Mouse (Mus musculus): ENCODE data around the gene Tsks. TPM values are rescaled to one million over a fixed set of nuclear protein-coding genes. Genes with fewer than 3 reads are reported as not detected.

Tsks gene
- polyA plus RNA-seq, 1 experiment from 2014 or later = not detected

- H3K36me3 ChIP-seq (ENCODE audit: control insufficient read depth, insufficient read depth, low read length) = peaks cover 69% of the 10 kb centered on the region
- no peaks in the 10 kb centered on the region for H3K27me3 ChIP-seq (replicated peaks; ENCODE audit: control insufficient read depth, insufficient read depth, low read length)
- H3K27ac ChIP-seq (ENCODE audit: low read depth, low read length) = no peak overlapping the region
- H3K9ac ChIP-seq (ENCODE audit: low read length) = no peak overlapping the region
- ATAC-seq = no peak
- no peak overlapping the region for H3K4me3 ChIP-seq (ENCODE audit: low read depth, low read length)
- H3K4me2 ChIP-seq (ENCODE audit: low read length) = no peak overlapping the region
- peaks cover 13% of the 10 kb centered on the region for H3K4me1 ChIP-seq (ENCODE audit: control insufficient read depth, insufficient read depth, low read length)
- DNase-seq (ENCODE audit: low spot score) = no peak
- 94% methylated on average over 8 of the region's 8 CpGs for WGBS
- no peaks in the 10 kb centered on the region for H3K9me3 ChIP-seq (replicated peaks; ENCODE audit: control insufficient read depth, low read length)
These were observed 38.5 kb downstream of the Tsks start for GRCm38 (mm10) chr7:44981539-44981938.

- WGBS = 34% methylated on average over 6 of the region's 6 CpGs
- peak; percentile 77 for DNase-seq (ENCODE audit: low spot score)
- H3K27ac ChIP-seq (ENCODE audit: low read depth, low read length) = no peak overlapping the region
- no peaks in the 10 kb centered on the region for H3K27me3 ChIP-seq (replicated peaks; ENCODE audit: control insufficient read depth, insufficient read depth, low read length)
- ATAC-seq = no peak
- no peak overlapping the region for H3K4me2 ChIP-seq (ENCODE audit: low read length)
- no peaks in the 10 kb centered on the region for H3K9me3 ChIP-seq (replicated peaks; ENCODE audit: control insufficient read depth, low read length)
- H3K4me3 ChIP-seq (ENCODE audit: low read depth, low read length) = no peak overlapping the region
- peaks cover 53% of the 10 kb centered on the region for H3K36me3 ChIP-seq (ENCODE audit: control insufficient read depth, insufficient read depth, low read length)
- no peak overlapping the region for H3K9ac ChIP-seq (ENCODE audit: low read length)
- peaks cover 18% of the 10 kb centered on the region for H3K4me1 ChIP-seq (ENCODE audit: control insufficient read depth, insufficient read depth, low read length)
These were observed 40.1 kb downstream of the Tsks start for GRCm38 (mm10) chr7:44983085-44983484.

- H3K4me1 ChIP-seq (ENCODE audit: control insufficient read depth, insufficient read depth, low read length) = peaks cover 26% of the 10 kb centered on the region
- peak overlapping the region; percentile 82 for H3K4me3 ChIP-seq (ENCODE audit: low read depth, low read length)
- no peaks in the 10 kb centered on the region for H3K9me3 ChIP-seq (replicated peaks; ENCODE audit: control insufficient read depth, low read length)
- H3K36me3 ChIP-seq (ENCODE audit: control insufficient read depth, insufficient read depth, low read length) = peaks cover 44% of the 10 kb centered on the region
- H3K9ac ChIP-seq (ENCODE audit: low read length) = peak overlapping the region; percentile 91; the same call in 1 of the 2 replicates
- no peak for ATAC-seq
- no peak overlapping the region for H3K27ac ChIP-seq (ENCODE audit: low read depth, low read length)
- 79% methylated on average over 6 of the region's 7 CpGs for WGBS
- no peak for DNase-seq (ENCODE audit: low spot score)
- H3K4me2 ChIP-seq (ENCODE audit: low read length) = peak overlapping the region; percentile 68
- no peaks in the 10 kb centered on the region for H3K27me3 ChIP-seq (replicated peaks; ENCODE audit: control insufficient read depth, insufficient read depth, low read length)
These were observed 41.2 kb downstream of the Tsks start for GRCm38 (mm10) chr7:44983944-44984832.

- ATAC-seq (no peak), DNase-seq (ENCODE audit: low spot score) (no peak)
- H3K36me3 ChIP-seq (ENCODE audit: control insufficient read depth, insufficient read depth, low read length) = peaks cover 40% of the 10 kb centered on the region
- H3K4me1 ChIP-seq (ENCODE audit: control insufficient read depth, insufficient read depth, low read length) = peaks cover 26% of the 10 kb centered on the region
- peak overlapping the region; percentile 39; the same call in 1 of the 2 replicates for H3K27ac ChIP-seq (ENCODE audit: low read depth, low read length)
- H3K9me3 ChIP-seq (replicated peaks; ENCODE audit: control insufficient read depth, low read length) = no peaks in the 10 kb centered on the region
- peak overlapping the region; percentile 91; the same call in 1 of the 2 replicates for H3K9ac ChIP-seq (ENCODE audit: low read length)
- WGBS = 46% methylated on average over 3 of the region's 3 CpGs
- H3K4me3 ChIP-seq (ENCODE audit: low read depth, low read length) = peak overlapping the region; percentile 82
- H3K4me2 ChIP-seq (ENCODE audit: low read length) = peak overlapping the region; percentile 68
- H3K27me3 ChIP-seq (replicated peaks; ENCODE audit: control insufficient read depth, insufficient read depth, low read length) = no peaks in the 10 kb centered on the region
These were observed 41.8 kb downstream of the Tsks start for GRCm38 (mm10) chr7:44984833-44985164.

GRCm38 (mm10) chr7:44985595-44986191 lies 42.7 kb downstream of the Tsks start:
- ATAC-seq (peak; percentile 1), DNase-seq (ENCODE audit: low spot score) (peak; percentile 69)
- H3K9ac ChIP-seq (ENCODE audit: low read length) = peak overlapping the region; percentile 91
- peak overlapping the region; percentile 68 for H3K4me2 ChIP-seq (ENCODE audit: low read length)
- H3K4me3 ChIP-seq (ENCODE audit: low read depth, low read length) = peak overlapping the region; percentile 82
- peaks cover 37% of the 10 kb centered on the region for H3K36me3 ChIP-seq (ENCODE audit: control insufficient read depth, insufficient read depth, low read length)
- no peaks in the 10 kb centered on the region for H3K9me3 ChIP-seq (replicated peaks; ENCODE audit: control insufficient read depth, low read length)
- no peaks in the 10 kb centered on the region for H3K27me3 ChIP-seq (replicated peaks; ENCODE audit: control insufficient read depth, insufficient read depth, low read length)
- WGBS = under 1% methylated on average over 43 of the region's 45 CpGs
- H3K4me1 ChIP-seq (ENCODE audit: control insufficient read depth, insufficient read depth, low read length) = peaks cover 26% of the 10 kb centered on the region
- H3K27ac ChIP-seq (ENCODE audit: low read depth, low read length) = peak overlapping the region; percentile 94

GRCm38 (mm10) chr7:44986192-44986878 lies 43.3 kb downstream of the Tsks start, which contains the start of gene Prmt1:
Gene Prmt1, minus strand, starts transcription at chr7:44986568.
- under 1% methylated on average over 42 of the region's 42 CpGs for WGBS

GRCm38 (mm10) chr7:44986879-44987718 lies 44.1 kb downstream of the Tsks start:
- Histone ChIP-seq H3K9ac (ENCODE audit: low read length) (peak overlapping the region; percentile 79), H3K9me3 (replicated peaks; ENCODE audit: control insufficient read depth, low read length) (no peaks in the 10 kb centered on the region), H3K27me3 (replicated peaks; ENCODE audit: control insufficient read depth, insufficient read depth, low read length) (no peaks in the 10 kb centered on the region), H3K27ac (ENCODE audit: low read depth, low read length) (peak overlapping the region; percentile 93), H3K4me2 (ENCODE audit: low read length) (peak overlapping the region; percentile 70), H3K4me1 (ENCODE audit: control insufficient read depth, insufficient read depth, low read length) (peaks cover 26% of the 10 kb centered on the region), H3K4me3 (ENCODE audit: low read depth, low read length) (peak overlapping the region; percentile 82), H3K36me3 (ENCODE audit: control insufficient read depth, insufficient read depth, low read length) (peaks cover 33% of the 10 kb centered on the region)
- WGBS = under 1% methylated on average over 29 of the region's 29 CpGs
- peak; percentile 16 for ATAC-seq
- DNase-seq (ENCODE audit: low spot score) = no peak

More at GRCm38 (mm10) chr7:44986192-44986878, 43.3 kb downstream of the Tsks start, which contains the start of gene Prmt1:
- Histone ChIP-seq H3K9me3 (replicated peaks; ENCODE audit: control insufficient read depth, low read length) (no peaks in the 10 kb centered on the region), H3K27ac (ENCODE audit: low read depth, low read length) (peak within 1 kb of the TSS; percentile 94), H3K4me2 (ENCODE audit: low read length) (peak within 1 kb of the TSS; percentile 70), H3K4me1 (ENCODE audit: control insufficient read depth, insufficient read depth, low read length) (peaks cover 26% of the 10 kb centered on the region), H3K9ac (ENCODE audit: low read length) (peak within 1 kb of the TSS; percentile 91), H3K36me3 (ENCODE audit: control insufficient read depth, insufficient read depth, low read length) (peaks cover 37% of the 10 kb centered on the region), H3K27me3 (replicated peaks; ENCODE audit: control insufficient read depth, insufficient read depth, low read length) (no peaks in the 10 kb centered on the region), H3K4me3 (ENCODE audit: low read depth, low read length) (peak within 1 kb of the TSS; percentile 82)
- peak; percentile 96 for ATAC-seq
- DNase-seq (ENCODE audit: low spot score) = peak; percentile 100

- no peaks in the 10 kb centered on the region for H3K9me3 ChIP-seq (replicated peaks; ENCODE audit: control insufficient read depth, low read length)
- peak overlapping the region; percentile 59 for H3K9ac ChIP-seq (ENCODE audit: low read length)
- H3K27ac ChIP-seq (ENCODE audit: low read depth, low read length) = no peak overlapping the region
- ATAC-seq (no peak), DNase-seq (ENCODE audit: low spot score) (no peak)
- no peaks in the 10 kb centered on the region for H3K27me3 ChIP-seq (replicated peaks; ENCODE audit: control insufficient read depth, insufficient read depth, low read length)
- WGBS = 11% methylated on average over 10 of the region's 10 CpGs
- peak overlapping the region; percentile 81 for H3K4me2 ChIP-seq (ENCODE audit: low read length)
- peak overlapping the region; percentile 45 for H3K4me3 ChIP-seq (ENCODE audit: low read depth, low read length)
- H3K4me1 ChIP-seq (ENCODE audit: control insufficient read depth, insufficient read depth, low read length) = peaks cover 16% of the 10 kb centered on the region
- H3K36me3 ChIP-seq (ENCODE audit: control insufficient read depth, insufficient read depth, low read length) = peaks cover 49% of the 10 kb centered on the region
These were observed 53.7 kb downstream of the Tsks start for GRCm38 (mm10) chr7:44996672-44997071.

Data from forebrain, embryonic 14.5 days (tissue).